Mouse (Mus musculus): Measurements from ENCODE around the gene Mrgpra9. TPM values are rescaled to one million over a fixed set of nuclear protein-coding genes. Genes with fewer than 3 reads are reported as not detected.
"Not testable (repeated sequence)": the region's sequence is repeated elsewhere in the genome, so short reads cannot be mapped to it uniquely, and the experiment has no call there.

Mrgpra9 gene
- total RNA-seq (2021), result not detected

GRCm38 (mm10) chr7:47252770-47253169 is at the start of gene Mrgpra9:
Gene Mrgpra9 (minus strand): TSS chr7:47252848.
- DNase-seq (ENCODE audit: extremely low spot score in 1 of 2, low spot score in 1 of 2), result no peak

- not testable (repeated sequence) for DNase-seq (ENCODE audit: extremely low spot score in 1 of 2, low spot score in 1 of 2)
Observed at GRCm38 (mm10) chr7:47299612-47300011, 47.0 kb upstream of the Mrgpra9 start.

DNA sequence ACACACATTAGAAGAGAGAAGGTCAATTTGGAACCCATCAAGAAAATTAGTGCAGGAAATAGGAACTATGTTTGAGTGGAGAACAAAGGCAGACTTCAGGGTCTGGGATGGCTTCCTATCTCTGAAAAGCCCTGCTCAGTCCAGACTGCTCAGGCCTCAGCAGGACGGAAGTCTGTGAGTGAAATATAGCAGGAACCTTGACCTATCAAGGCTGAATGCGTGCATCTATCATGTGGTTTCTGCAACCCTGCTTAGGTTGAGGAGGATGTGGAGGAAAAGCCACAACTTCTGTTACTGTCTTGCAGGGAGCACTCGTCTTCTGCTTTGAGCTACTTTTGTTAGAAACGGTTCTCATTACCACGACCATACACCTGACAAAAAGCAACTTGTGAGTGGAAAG is 18.9 kb upstream of the Mrgpra9 start:
- DNase-seq (ENCODE audit: extremely low spot score in 1 of 2, low spot score in 1 of 2), result not testable (repeated sequence)

GRCm38 (mm10) chr7:47244658-47245057 is 8.0 kb downstream of the Mrgpra9 start:
- DNase-seq (ENCODE audit: extremely low spot score in 1 of 2, low spot score in 1 of 2), result no peak

DNA sequence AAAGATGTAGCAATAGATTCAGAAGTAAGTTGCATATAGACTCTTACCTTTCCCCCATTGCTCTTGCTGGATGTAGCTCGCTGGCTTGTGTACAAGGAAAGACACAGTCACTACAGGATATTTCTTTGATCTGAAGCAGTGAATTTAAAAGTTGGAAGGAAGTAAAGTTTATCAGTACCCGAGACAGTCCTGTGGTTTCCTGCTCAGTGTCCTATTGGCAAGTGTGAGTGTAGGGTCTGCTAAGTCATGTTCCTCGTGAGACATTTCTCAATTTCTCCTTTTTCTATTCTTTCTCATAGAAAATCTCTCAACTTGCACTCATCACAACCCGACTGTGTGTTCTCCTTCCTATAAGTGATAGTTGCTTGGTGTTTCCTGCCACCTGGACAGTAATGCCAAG is 47.8 kb downstream of the Mrgpra9 start, which contains the start of gene Mrgpra6:
Mrgpra6 (minus strand) TSS at position 91 of the 400 bp plus-strand sequence.
- DNase-seq (ENCODE audit: extremely low spot score in 1 of 2, low spot score in 1 of 2), result no peak

DNA sequence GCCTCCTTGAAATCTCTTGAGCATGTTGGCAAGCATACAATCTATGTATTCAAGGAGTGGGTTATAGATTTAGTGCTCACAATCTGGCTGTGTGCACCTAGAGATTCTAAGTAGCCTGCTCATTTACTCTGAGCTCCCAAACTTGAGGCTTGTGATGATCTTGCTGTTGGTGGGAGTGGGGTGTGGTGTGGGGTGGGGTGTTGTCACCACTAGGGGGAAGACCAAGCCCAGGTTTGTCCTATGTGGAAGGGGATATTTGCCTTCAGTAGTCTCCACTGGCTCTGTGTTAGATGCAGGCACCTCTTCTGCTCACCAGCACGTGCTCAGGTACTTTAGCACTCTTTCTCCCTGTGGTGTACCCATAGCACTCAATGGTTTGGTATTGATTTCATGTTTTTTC is 57.4 kb downstream of the Mrgpra9 start:
- DNase-seq (ENCODE audit: extremely low spot score in 1 of 2, low spot score in 1 of 2), result no peak

Other genes with a start within 250 kb of the Mrgpra9 start
- 10 to 100 TPM; 14.2 to 15.5 TPM for gene Spty2d1, start 244.4 kb downstream of the Mrgpra9 start, total RNA-seq (2021)
- gene Tmem86a, start 202.2 kb downstream of the Mrgpra9 start, total RNA-seq (2021), result 10 to 100 TPM; 14.1 to 15.2 TPM
- 100 to 1,000 TPM in 1 of 2 experiments, 10 to 100 TPM in 1; 86.8 to 100 TPM for gene Ptpn5, start 119.2 kb downstream of the Mrgpra9 start, total RNA-seq (2021)
- gene Mrgpra6, start 47.9 kb downstream of the Mrgpra9 start, total RNA-seq (2021), result not detected
- gene Mrgpra1, start 101.4 kb upstream of the Mrgpra9 start, total RNA-seq (2021), result not detected
- gene Mrgpra2a, start 199.3 kb upstream of the Mrgpra9 start, total RNA-seq (2021), result not detected

Measured in layer of hippocampus, postnatal 25 days (tissue).